Mouse (Mus musculus) heart, embryonic 11.5 days (tissue): ENCODE results near the gene H13. TPM values are rescaled to one million over a fixed set of nuclear protein-coding genes. Genes with fewer than 3 reads are reported as not detected.
A peak's percentile ranks its signal among the peaks of the same experiment; 100 is the strongest.
"Not testable (repeated sequence)": the region's sequence is repeated elsewhere in the genome, so short reads cannot be mapped to it uniquely, and the experiment has no call there.

ENCODE experiments used
- ATAC-seq: fragments of 200-750 bp; cut with Nextera tagmentation; replicated peaks from 2 replicates; pipeline ENCODE4 v1.8.0; 2017; ENCODE audit warnings: moderate library complexity; ENCODE audit not compliant: insufficient number of reproducible peaks, low FRiP score, low TSS enrichment
- H3K27ac ChIP-seq: fragments of 300-500 bp; sonication (generic); 2 replicates; pipeline ENCODE4 v1.5.1; 2014; ENCODE audit warnings: mild to moderate bottlenecking, low read depth, low read length
- H3K27me3 ChIP-seq: fragments of 300-500 bp; sonication (generic); 2 replicates; pipeline ENCODE4 v1.6.1; 2014; ENCODE audit warnings: mild to moderate bottlenecking, low read length, mixed read lengths; ENCODE audit not compliant: control insufficient read depth, insufficient read depth
- H3K36me3 ChIP-seq: fragments of 300-500 bp; sonication (generic); 2 replicates; pipeline ENCODE4 v1.6.1; 2014; ENCODE audit warnings: mild to moderate bottlenecking, low read length, moderate library complexity, mixed read lengths; ENCODE audit not compliant: control insufficient read depth, insufficient read depth
- H3K4me1 ChIP-seq: fragments of 300-500 bp; sonication (generic); 2 replicates; pipeline ENCODE4 v1.6.1; 2014; ENCODE audit warnings: low read length; ENCODE audit not compliant: control insufficient read depth, insufficient read depth
- H3K4me2 ChIP-seq: fragments of 300-500 bp; sonication (generic); 2 replicates; pipeline ENCODE4 v1.6.1; 2014; ENCODE audit warnings: mild to moderate bottlenecking, moderate library complexity
- H3K4me3 ChIP-seq: fragments of 300-500 bp; sonication (generic); 2 replicates; pipeline ENCODE4 v1.5.1; 2014; ENCODE audit warnings: low read depth, low read length
- H3K9ac ChIP-seq: fragments of 300-500 bp; sonication (generic); 2 replicates; pipeline ENCODE4 v1.6.1; 2014; ENCODE audit warnings: mild to moderate bottlenecking, low read depth, low read length, moderate library complexity
- H3K9me3 ChIP-seq: fragments of 300-500 bp; sonication (generic); replicated peaks from 2 replicates; pipeline ENCODE4 v1.6.1; 2016; ENCODE audit warnings: low read length; ENCODE audit not compliant: control insufficient read depth
- WGBS: fragments of 180-500 bp; shearing (Covaris S2); extraction: QIAGEN DNeasy Blood & Tissue Kit; methylation state at CpG from one replicate; pipeline ENCODE4 v1.1.7; 2014; ENCODE audit not compliant: insufficient replicate concordance; 5-methylcytosine and 5-hydroxymethylcytosine counted together
- polyA plus RNA-seq: library from polyadenylated mRNA; unstranded; fragments of >200 nt; fragmentation: Nextera tagmentation; extraction: Ambion mirVana; gene quantifications from 2 replicates; pipeline ENCODE4 v1.2.1, GENCODE M21; 2014

Gene H13
- polyA plus RNA-seq, 1 experiment from 2014 or later: 92.3 TPM

DNA sequence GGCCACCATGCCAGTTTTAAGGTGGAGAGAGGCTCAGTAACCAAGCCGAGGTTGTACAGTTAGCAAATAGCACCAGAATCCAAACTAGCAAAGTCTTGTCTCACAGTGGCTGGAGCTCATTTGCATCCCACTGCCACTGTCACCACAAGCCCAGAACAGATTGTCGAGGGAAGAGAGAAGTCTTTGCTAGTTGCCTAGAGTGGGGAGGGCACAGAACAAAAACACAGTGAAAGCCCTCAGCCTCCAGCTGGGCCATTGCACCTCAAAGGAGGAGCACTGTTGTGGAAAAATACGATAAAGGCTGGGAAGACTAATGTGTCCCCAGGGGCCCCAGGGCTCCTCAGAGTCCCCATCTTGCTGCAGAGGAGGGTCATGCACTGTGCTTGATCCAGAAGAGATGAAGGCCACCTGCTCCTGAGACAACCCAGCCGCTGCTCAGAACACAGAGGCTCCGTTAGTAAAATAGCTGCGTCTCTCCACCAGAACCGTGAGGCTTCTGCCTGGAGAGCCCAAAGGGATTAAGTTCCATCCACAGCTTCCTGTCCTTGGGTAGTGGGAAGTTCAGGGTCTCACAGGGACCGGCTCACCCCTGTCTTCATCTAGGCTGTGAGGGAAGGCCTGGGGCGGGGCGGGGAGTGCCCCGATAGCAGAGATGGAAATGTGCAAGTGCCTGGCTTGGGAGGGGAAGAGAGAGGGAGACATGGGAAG is 29.7 kb upstream of the H13 start:
- H3K27ac ChIP-seq: peak overlapping the region; percentile 57
- no peak overlapping the region for H3K4me3 ChIP-seq
- 22% methylated on average over 11 of the region's 11 CpGs for WGBS
- H3K36me3 ChIP-seq: no peaks in the 10 kb centered on the region
- H3K4me1 ChIP-seq: peaks cover 15% of the 10 kb centered on the region
- 0 out of 2 replicates have a peak, but pooled peaks have one; percentile 37 for ATAC-seq
- H3K4me2 ChIP-seq: 0 out of 2 replicates have a peak overlapping the region, but pooled peaks have one; percentile 14
- no peaks in the 10 kb centered on the region for H3K9me3 ChIP-seq
- no peaks in the 10 kb centered on the region for H3K27me3 ChIP-seq
- H3K9ac ChIP-seq: no peak overlapping the region

- no peaks in the 10 kb centered on the region for H3K36me3 ChIP-seq
- H3K9ac ChIP-seq: no peak overlapping the region
- H3K27me3 ChIP-seq: no peaks in the 10 kb centered on the region
- H3K9me3 ChIP-seq: no peaks in the 10 kb centered on the region
- peaks cover 11% of the 10 kb centered on the region for H3K4me1 ChIP-seq
- 49% methylated on average over 10 of the region's 10 CpGs for WGBS
- no peak overlapping the region for H3K27ac ChIP-seq
- peak; percentile 48; the same call in 1 of the 2 replicates for ATAC-seq
- H3K4me3 ChIP-seq: no peak overlapping the region
- H3K4me2 ChIP-seq: no peak overlapping the region
Observed at GRCm38 (mm10) chr2:152652901-152653620, 16.2 kb upstream of the H13 start.

DNA sequence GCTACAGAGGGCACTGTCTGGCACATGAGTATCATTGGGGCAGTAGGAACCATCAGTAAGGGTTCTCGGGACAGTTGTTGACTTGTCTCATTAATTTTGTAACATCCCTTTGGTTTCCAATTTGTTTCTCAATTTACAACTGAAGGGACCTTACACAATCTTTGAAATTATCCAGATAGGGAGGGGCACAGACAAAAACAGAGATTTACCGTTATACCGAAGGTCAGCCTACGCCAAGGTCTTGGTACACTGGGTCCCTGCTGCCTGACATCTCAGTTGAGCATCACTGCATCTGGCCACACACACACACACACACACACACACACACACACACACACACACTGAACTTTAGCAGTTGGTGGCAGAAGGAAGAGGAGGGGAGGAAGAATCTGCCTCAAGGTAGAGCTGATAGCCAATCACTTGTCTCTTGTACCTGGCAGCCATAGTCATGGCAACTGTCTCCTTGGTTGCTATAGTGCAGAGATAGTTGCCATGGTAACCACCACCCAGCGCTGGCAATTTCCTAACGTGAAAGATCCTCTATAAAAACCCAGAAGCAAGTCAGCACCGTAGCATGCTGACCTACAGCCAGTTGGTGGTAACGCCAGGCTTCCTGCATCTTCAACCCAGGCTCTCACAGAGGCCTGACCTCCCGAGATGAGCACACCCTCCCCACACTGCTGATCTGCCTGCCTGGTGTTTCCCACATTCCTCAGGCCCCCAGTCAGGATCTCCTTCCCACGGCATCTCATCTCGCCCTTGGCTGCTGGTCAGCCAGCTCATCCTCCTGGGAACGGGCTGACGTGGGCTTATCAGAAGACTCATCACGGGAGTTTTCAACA is 15.2 kb upstream of the H13 start:
- Histone ChIP-seq H3K9ac (no peak overlapping the region), H3K4me3 (no peak overlapping the region), H3K36me3 (no peaks in the 10 kb centered on the region), H3K27me3 (no peaks in the 10 kb centered on the region), H3K9me3 (no peaks in the 10 kb centered on the region), H3K4me2 (no peak overlapping the region), H3K27ac (peak overlapping the region; percentile 15; the same call in 1 of the 2 replicates), H3K4me1 (peaks cover 11% of the 10 kb centered on the region)
- ATAC-seq: no peak
- 32% methylated on average over 14 of the region's 14 CpGs for WGBS

DNA sequence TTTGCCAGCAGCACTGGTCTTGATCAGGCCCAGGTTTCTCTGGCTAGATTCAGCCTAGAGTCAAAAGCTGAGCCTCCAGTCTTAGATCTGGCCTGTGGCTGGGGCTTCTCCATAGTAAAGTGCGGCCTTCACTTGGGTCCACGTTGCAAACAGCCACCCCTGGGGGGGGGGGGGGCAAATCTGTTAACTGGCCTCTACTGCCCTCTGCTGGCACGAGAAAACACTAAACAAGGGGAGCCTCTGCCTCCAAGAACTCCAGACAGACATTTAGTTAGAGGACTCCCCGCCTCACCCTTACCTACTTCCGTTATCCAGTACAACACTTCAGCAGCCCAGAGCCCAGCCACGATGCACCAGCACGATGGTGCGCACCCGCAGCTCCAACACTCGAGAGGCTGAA is 11.9 kb upstream of the H13 start:
- no peak for ATAC-seq
- peaks cover 11% of the 10 kb centered on the region for H3K4me1 ChIP-seq
- no peaks in the 10 kb centered on the region for H3K36me3 ChIP-seq
- WGBS: 57% methylated on average over 10 of the region's 10 CpGs
- no peak overlapping the region for H3K27ac ChIP-seq
- H3K27me3 ChIP-seq: no peaks in the 10 kb centered on the region
- no peak overlapping the region for H3K4me3 ChIP-seq
- no peak overlapping the region for H3K4me2 ChIP-seq
- H3K9me3 ChIP-seq: no peaks in the 10 kb centered on the region
- H3K9ac ChIP-seq: no peak overlapping the region

GRCm38 (mm10) chr2:152661163-152661562 is 8.1 kb upstream of the H13 start:
- no peak for ATAC-seq
- Histone ChIP-seq H3K36me3 (no peaks in the 10 kb centered on the region), H3K4me3 (no peak overlapping the region), H3K9me3 (no peaks in the 10 kb centered on the region), H3K27ac (no peak overlapping the region), H3K4me2 (no peak overlapping the region), H3K4me1 (no peaks in the 10 kb centered on the region), H3K27me3 (no peaks in the 10 kb centered on the region), H3K9ac (no peak overlapping the region)
- WGBS: 75% methylated on average over 6 of the region's 6 CpGs

GRCm38 (mm10) chr2:152666191-152666590 is 3.1 kb upstream of the H13 start:
- H3K4me1 ChIP-seq: peaks cover 11% of the 10 kb centered on the region
- WGBS: 69% methylated on average over 3 of the region's 3 CpGs
- H3K27ac ChIP-seq, H3K27me3 ChIP-seq, H3K4me2 ChIP-seq, H3K9me3 ChIP-seq, ATAC-seq, H3K36me3 ChIP-seq, H3K9ac ChIP-seq, H3K4me3 ChIP-seq: not testable (repeated sequence)

DNA sequence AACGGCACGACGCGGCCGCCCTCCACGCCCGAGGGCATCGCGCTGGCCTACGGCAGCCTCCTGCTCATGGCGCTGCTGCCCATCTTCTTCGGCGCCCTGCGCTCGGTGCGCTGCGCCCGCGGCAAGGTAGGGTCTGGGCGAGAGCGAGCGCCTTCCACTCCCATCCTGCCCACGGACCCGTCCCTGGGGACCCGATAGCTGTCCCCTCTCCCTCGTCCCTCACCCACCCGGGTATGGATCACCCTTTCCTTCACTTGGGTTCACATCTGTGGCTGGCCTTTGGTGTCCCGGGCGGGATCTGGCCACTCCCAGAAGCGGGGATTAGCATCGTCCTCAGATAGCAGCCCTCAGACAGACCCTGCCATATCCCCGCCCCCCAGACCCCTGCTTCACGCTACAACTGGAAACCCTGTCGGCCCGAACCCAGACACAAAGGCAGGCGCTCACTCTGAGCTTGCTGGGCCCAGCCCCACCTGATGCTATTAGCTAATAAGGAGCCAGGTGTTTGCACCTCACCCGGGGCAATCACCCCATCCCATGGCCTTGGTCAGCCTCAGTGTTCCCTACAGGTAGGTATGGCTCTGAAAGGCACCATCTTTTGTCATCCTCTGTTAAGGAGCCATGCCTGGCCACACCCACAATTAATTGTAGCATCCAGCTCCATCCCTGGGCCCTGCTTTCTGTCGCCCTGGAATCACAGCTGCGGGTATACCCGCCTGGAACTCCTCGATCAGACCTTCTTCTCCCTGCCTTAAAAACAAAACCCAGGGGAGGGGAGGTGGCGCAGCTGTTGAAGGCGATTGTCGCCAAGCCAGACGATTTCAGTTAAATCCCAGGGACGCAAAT is 601 bp downstream of the H13 start:
- Histone ChIP-seq H3K36me3 (no peaks in the 10 kb centered on the region), H3K27ac (peak overlapping the region; percentile 94), H3K9ac (peak overlapping the region; percentile 98), H3K4me2 (peak overlapping the region; percentile 86), H3K27me3 (no peaks in the 10 kb centered on the region), H3K4me1 (peaks cover 34% of the 10 kb centered on the region), H3K9me3 (no peaks in the 10 kb centered on the region), H3K4me3 (peak overlapping the region; percentile 99)
- 2% methylated on average over 46 of the region's 46 CpGs for WGBS
- ATAC-seq: peak; percentile 54
